Mouse (Mus musculus) olfactory bulb, adult 2 months (tissue): ENCODE results near the gene Sik1. TPM values are rescaled to one million over a fixed set of nuclear protein-coding genes. Genes with fewer than 3 reads are reported as not detected.

Experiments used
- H3K27ac ChIP-seq: fragments of 200-500 bp; 2 replicates; pipeline ENCODE4 v1.5.1; 2012; ENCODE audit warnings: low read depth, low read length; ENCODE audit not compliant: insufficient read depth
- H3K4me1 ChIP-seq: fragments of 200-500 bp; 2 replicates; pipeline ENCODE4 v1.6.1; 2012; ENCODE audit warnings: low read length; ENCODE audit not compliant: control insufficient read depth, insufficient read depth
- H3K4me3 ChIP-seq: fragments of 200-500 bp; 2 replicates; pipeline ENCODE4 v1.5.1; 2012; ENCODE audit warnings: mild to moderate bottlenecking, low read depth, low read length, moderate library complexity; ENCODE audit not compliant: insufficient read depth
- CTCF ChIP-seq: fragments of 200-500 bp; IDR thresholded peaks from 2 replicates; pipeline ENCODE4 v1.5.1; 2012; ENCODE audit warnings: low read depth, mild to moderate bottlenecking, low read length, moderate library complexity; ENCODE audit not compliant: insufficient read depth
- POLR2A ChIP-seq: fragments of 200-500 bp; IDR thresholded peaks from 2 replicates; pipeline ENCODE4 v1.6.1; 2012; ENCODE audit warnings: mild to moderate bottlenecking, low read depth, low read length, moderate library complexity; ENCODE audit not compliant: insufficient read depth
- WGBS: fragments of 180-500 bp; shearing (Covaris S2); methylation state at CpG from one replicate; pipeline ENCODE4 v1.1.7; 2018; 5-methylcytosine and 5-hydroxymethylcytosine counted together
- polyA plus RNA-seq: library from polyadenylated mRNA; stranded (reverse); fragments of >200 nt; gene quantifications from 2 replicates; pipeline ENCODE4 v1.2.4, GENCODE M21; 2012; ENCODE audit warnings: low replicate concordance; ENCODE audit not compliant: missing spikeins, insufficient read depth, insufficient read length

The Sik1 gene
- polyA plus RNA-seq, 1 experiment: not detected

DNA sequence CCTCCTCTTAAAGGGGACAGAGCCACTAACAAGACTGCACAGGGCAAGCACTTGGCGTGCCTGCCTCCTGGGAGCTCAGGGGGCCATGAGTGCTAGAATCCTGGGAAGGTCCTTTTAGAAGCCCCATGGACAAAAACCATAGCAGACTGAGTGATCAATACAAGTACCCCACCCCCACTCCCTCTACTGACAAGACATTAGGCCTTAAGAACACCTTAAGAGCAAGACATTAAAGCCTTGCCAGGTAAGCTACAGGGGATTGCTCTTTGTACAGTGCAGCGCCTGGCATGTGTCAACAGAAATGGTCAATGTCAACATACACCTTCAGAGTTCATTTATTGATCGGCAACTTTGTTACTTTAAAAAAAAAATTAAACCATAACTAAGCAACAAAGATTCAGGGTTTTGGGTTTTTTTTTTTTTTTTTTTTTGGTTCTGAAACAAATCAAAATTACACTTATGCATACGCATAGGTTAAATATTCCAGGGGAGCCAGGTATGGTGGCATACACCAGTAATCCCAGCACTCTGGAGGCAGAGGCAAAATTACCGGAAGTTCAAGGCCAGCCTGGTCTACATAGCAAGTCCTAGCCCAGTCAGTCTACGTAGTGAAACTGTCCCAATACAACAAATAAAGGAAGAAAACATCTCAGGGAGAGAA is 3.7 kb downstream of the Sik1 start:
- H3K27ac ChIP-seq: no peak overlapping the region
- no peak overlapping the region for H3K4me3 ChIP-seq
- WGBS: 92% methylated on average over 6 of the region's 6 CpGs
- peaks cover 30% of the 10 kb centered on the region for H3K4me1 ChIP-seq
- TF ChIP-seq POLR2A (no peak), CTCF (no peak)

DNA sequence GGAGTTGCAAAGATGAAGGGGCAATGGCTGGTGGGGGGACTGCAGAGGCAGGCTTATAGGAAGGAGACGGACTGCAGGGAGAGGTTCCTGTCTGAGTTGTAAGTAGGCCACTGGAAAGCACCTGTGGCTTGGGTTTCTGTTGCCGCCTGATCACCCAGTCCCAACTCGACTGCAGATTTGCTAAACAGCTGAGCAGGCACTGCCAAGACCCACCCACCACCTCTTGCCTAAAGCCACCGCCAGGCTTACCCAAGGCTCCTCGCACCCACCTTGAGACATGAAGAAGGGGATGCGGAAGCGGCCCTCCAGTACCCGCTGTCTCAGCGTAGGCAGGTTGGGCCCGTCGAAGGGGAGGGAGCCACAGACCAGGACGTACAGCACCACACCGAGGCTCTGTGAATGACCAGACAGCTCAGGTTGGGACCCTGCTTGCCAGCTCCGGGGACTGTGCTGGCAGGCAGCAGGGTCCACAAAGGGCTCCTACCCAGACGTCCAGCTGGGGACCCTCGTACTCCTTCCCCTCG is 5.1 kb downstream of the Sik1 start:
- TF ChIP-seq CTCF (no peak), POLR2A (no peak)
- Histone ChIP-seq H3K4me3 (no peak overlapping the region), H3K4me1 (peaks cover 27% of the 10 kb centered on the region), H3K27ac (no peak overlapping the region)
- WGBS: 87% methylated on average over 17 of the region's 17 CpGs

DNA sequence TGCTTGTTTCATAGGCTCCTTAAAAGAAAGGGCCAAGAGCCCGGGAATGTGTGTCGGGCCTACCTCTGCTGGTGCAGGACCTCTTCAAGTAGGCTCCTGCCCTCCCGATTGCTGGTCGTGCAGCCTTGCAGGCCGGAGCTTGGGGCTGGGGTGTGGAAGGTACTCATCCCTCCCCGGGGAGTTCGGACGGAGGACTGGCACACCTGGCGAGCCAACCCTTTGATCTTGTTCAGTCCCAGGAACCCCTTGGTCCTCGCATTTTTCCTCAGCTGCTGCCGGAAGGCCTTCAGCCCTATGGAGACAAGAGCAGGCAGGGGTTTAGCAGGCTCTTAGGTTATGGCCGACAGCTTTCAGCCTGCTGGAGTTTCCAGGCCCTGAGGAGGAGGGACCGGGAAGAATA is 8.6 kb downstream of the Sik1 start:
- 92% methylated on average over 13 of the region's 13 CpGs for WGBS
- no peak overlapping the region for H3K27ac ChIP-seq
- TF ChIP-seq POLR2A (no peak), CTCF (no peak)
- peaks cover 18% of the 10 kb centered on the region for H3K4me1 ChIP-seq
- H3K4me3 ChIP-seq: no peak overlapping the region

DNA sequence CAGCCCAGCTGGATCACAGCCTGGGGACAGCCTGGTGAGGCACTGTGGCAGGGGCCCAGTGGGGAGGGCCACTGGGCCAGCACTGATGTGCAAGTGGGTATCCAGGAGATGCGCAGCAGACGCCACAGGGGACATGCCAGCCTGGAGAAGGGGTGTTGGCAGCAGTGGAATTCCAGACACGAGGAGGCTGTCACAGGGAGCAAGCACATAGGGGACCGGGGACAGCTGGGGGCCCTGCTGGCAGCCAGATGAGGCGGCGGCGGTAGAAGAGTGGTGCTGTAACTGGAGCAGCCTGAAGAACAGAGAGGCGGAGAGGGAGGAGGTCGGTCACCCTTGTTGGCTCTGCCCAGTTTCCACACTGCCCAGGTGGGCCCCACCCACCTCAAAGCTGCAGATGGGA is 9.3 kb downstream of the Sik1 start:
- Histone ChIP-seq H3K27ac (no peak overlapping the region), H3K4me3 (no peak overlapping the region), H3K4me1 (peaks cover 15% of the 10 kb centered on the region; the same call in 1 of the 2 replicates)
- TF ChIP-seq POLR2A (no peak), CTCF (no peak)
- 73% methylated on average over 9 of the region's 9 CpGs for WGBS

DNA sequence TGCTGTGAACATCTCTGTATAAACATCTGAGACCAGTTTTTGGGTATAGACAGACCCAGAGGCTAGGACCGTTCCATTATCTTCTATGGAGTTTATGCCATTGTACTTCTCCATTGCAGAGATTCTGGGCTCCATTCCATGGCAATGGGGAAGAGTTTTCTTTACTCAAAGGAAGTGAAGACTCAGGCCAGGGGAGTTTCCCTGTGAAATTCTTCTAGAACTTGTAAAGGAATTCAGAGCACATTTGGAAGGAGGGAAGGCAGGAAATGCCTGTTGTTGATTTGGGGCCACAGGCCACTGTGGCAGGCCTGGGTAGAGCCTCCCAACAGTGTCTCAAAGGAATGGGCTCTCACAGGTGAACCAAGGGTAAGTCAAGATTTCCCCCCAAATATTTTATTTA is 11.7 kb downstream of the Sik1 start:
- WGBS: 74% methylated on average over 1 of the region's 1 CpGs
- no peak overlapping the region for H3K27ac ChIP-seq
- H3K4me1 ChIP-seq: peaks cover 15% of the 10 kb centered on the region
- no peak for TF ChIP-seq POLR2A
- TF ChIP-seq CTCF: no peak
- no peak overlapping the region for H3K4me3 ChIP-seq

DNA sequence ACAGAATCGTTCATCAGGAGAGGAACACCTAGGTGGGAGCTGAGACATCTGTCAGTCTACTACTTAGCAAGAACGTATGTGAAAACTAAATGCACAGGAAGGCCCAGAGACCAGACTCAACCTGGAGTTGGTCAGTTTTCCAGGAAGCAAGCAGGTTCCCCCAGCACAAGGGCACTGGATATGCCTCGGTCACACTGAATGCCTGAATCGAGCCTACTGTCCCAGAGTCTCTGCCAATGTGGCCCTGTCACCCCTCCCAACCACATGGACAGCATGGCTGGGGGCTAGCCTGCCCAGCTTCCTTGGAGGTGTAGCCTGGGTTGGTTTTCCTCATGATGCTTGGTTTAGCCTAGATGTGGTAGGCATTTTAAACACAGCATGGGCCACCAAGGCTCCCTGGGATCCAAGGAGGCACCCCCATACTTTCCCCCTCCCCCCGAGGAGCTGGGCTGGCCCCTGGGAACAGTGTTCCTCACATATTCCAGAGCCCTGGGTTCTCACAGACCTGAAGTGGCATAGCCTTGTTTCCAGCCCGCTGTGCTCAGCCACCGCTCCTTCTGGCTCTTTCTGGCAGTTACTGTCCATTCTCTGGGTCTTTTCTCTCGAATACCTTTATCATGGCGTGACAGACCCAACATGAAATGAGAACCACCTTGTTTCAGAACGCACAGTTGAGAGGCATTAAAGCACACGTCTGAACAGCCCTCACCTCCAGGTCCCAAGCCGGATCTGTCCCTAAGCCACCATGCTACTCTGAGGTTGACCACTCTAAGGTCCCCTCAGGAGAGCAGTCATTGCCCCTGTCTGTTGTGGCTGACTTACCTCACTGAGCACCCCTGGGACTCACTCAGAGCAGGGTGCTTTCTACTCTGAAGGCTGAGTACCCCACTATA is 12.4 kb downstream of the Sik1 start:
- Histone ChIP-seq H3K4me1 (peaks cover 22% of the 10 kb centered on the region), H3K4me3 (no peak overlapping the region), H3K27ac (no peak overlapping the region)
- no peak for TF ChIP-seq POLR2A
- TF ChIP-seq CTCF: no peak
- 91% methylated on average over 12 of the region's 12 CpGs for WGBS

DNA sequence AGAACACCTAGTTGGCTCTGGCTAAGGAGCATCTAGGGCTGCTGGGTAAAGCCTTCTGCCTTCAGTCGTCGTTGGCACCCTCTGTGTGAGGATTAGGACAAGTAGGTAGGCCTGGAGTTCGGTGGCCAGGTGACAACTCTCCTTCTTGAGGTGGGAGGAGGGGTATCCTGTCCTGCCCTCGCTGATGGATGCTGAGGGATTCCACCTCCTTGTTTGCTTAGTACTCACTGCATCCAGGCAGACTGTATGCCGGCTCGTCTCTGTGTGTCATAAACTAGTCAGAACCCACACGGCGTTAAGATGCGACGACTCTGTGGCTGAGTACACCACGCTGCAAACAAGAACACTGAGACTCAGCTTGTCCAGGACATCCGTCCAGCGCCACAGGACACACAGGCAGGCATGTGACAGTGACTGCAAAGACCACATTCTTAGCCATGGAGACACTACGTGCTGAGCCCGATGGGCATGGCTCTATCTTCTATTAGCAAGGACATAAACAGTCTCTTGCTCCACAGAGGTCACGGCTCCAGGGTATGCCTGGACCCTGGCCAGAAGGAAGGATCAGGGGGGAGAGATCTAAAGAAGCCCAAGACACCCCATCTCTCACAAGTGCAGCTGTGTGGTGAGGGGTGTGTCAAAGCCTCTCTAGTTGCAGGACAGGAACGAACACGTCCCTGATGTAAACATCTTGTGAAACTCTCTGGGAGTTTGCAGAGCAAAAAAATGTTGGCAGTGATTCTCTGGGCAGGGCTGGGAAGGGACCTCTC is 13.6 kb downstream of the Sik1 start:
- no peak overlapping the region for H3K27ac ChIP-seq
- H3K4me3 ChIP-seq: no peak overlapping the region
- H3K4me1 ChIP-seq: peaks cover 27% of the 10 kb centered on the region
- TF ChIP-seq CTCF (no peak), POLR2A (no peak)
- WGBS: 75% methylated on average over 18 of the region's 18 CpGs

DNA sequence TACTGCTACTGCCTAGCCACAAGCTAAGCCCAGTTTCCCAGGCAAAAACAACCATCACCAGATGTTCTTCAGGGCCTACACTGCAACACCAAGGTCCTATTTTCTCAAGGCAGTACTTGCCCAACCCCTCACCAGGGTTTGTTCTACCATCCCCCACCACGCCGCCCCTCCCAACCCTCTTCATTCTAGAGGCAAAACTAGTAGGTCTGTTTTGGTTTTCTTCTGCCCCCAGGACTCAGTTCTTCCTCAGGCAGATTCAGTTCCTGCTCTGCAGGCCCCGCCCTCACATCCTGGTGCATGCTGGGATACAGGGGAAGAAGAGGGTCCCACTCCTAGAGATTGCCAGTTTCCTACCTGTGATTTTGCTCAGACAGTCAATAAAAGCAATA is 14.2 kb downstream of the Sik1 start:
- Histone ChIP-seq H3K4me1 (peaks cover 29% of the 10 kb centered on the region), H3K27ac (no peak overlapping the region), H3K4me3 (no peak overlapping the region)
- WGBS: 92% methylated on average over 3 of the region's 3 CpGs
- TF ChIP-seq POLR2A: no peak
- no peak for TF ChIP-seq CTCF
